Mouse (Mus musculus) testis, postnatal 10 days (tissue): ENCODE data around the gene Atf7ip.

ENCODE experiments used
- DNase-seq: peaks from one replicate; pipeline ENCODE4 v3.0.0; 2021; ENCODE audit warnings: low spot score

Atf7ip gene

GRCm38 (mm10) chr6:136553767-136554569 lies 48.0 kb downstream of the Atf7ip start:
- no peak for DNase-seq

- no peak for DNase-seq
Measured at GRCm38 (mm10) chr6:136554774-136555522, 49.0 kb downstream of the Atf7ip start.

- peak; percentile 77 for DNase-seq
Measured at GRCm38 (mm10) chr6:136555523-136555915, 49.6 kb downstream of the Atf7ip start.

GRCm38 (mm10) chr6:136558288-136559005 lies 52.5 kb downstream of the Atf7ip start:
- DNase-seq, result no peak

GRCm38 (mm10) chr6:136566002-136566401 lies 60.0 kb downstream of the Atf7ip start:
- no peak for DNase-seq

- DNase-seq, result no peak
Measured at GRCm38 (mm10) chr6:136590739-136591138, 84.8 kb downstream of the Atf7ip start.

- no peak for DNase-seq
Measured at GRCm38 (mm10) chr6:136594541-136594940, 88.6 kb downstream of the Atf7ip start.

GRCm38 (mm10) chr6:136602601-136603000 lies 96.6 kb downstream of the Atf7ip start:
- DNase-seq, result no peak

- DNase-seq, result peak; percentile 59
Measured at GRCm38 (mm10) chr6:136611351-136612215, 105.6 kb downstream of the Atf7ip start.

- no peak for DNase-seq
Measured at GRCm38 (mm10) chr6:136612312-136612711, 106.3 kb downstream of the Atf7ip start.

GRCm38 (mm10) chr6:136614156-136614555 lies 108.2 kb downstream of the Atf7ip start:
- DNase-seq, result no peak

- peak; percentile 92 for DNase-seq
Measured at GRCm38 (mm10) chr6:136620361-136621139, 114.6 kb downstream of the Atf7ip start.

- DNase-seq, result no peak
Measured at GRCm38 (mm10) chr6:136625421-136625820, 119.5 kb downstream of the Atf7ip start.

- no peak for DNase-seq
Measured at GRCm38 (mm10) chr6:136629639-136630038, 123.7 kb downstream of the Atf7ip start.

- DNase-seq, result no peak
Measured at GRCm38 (mm10) chr6:136631519-136631918, 125.6 kb downstream of the Atf7ip start.

GRCm38 (mm10) chr6:136631945-136632534 lies 126.1 kb downstream of the Atf7ip start:
- DNase-seq, result no peak

GRCm38 (mm10) chr6:136633154-136633553 lies 127.2 kb downstream of the Atf7ip start:
- no peak for DNase-seq

GRCm38 (mm10) chr6:136633719-136634118 lies 127.8 kb downstream of the Atf7ip start:
- no peak for DNase-seq

- DNase-seq, result no peak
Measured at GRCm38 (mm10) chr6:136634982-136635381, 129.0 kb downstream of the Atf7ip start.

- peak; percentile 54 for DNase-seq
Measured at GRCm38 (mm10) chr6:136644171-136644570, 138.2 kb downstream of the Atf7ip start.
